Mouse (Mus musculus): ENCODE measurements around the gene Dip2a.

The Dip2a gene

GRCm38 (mm10) chr10:76300133-76300532, 45.0 kb downstream of the Dip2a start:
- no peak for DNase-seq

GRCm38 (mm10) chr10:76293222-76293621, 51.9 kb downstream of the Dip2a start:
- DNase-seq, result no peak

- no peak for DNase-seq
Measured at GRCm38 (mm10) chr10:76289936-76290671, 55.0 kb downstream of the Dip2a start.

GRCm38 (mm10) chr10:76289052-76289451, 56.0 kb downstream of the Dip2a start:
- DNase-seq, result no peak

GRCm38 (mm10) chr10:76288268-76288993, 56.7 kb downstream of the Dip2a start:
- no peak for DNase-seq

- DNase-seq, result no peak
Measured at GRCm38 (mm10) chr10:76278541-76279097, 66.5 kb downstream of the Dip2a start.

- no peak for DNase-seq
Measured at GRCm38 (mm10) chr10:76275256-76275655, 69.8 kb downstream of the Dip2a start.

GRCm38 (mm10) chr10:76271238-76271637, 73.9 kb downstream of the Dip2a start:
- no peak for DNase-seq

- no peak for DNase-seq
Measured at GRCm38 (mm10) chr10:76262431-76262830, 82.7 kb downstream of the Dip2a start.

GRCm38 (mm10) chr10:76261447-76261846, 83.6 kb downstream of the Dip2a start:
- DNase-seq, result no peak

GRCm38 (mm10) chr10:76260358-76261059, 84.6 kb downstream of the Dip2a start:
- DNase-seq, result no peak

- DNase-seq, result no peak
Measured at GRCm38 (mm10) chr10:76259566-76260232, 85.4 kb downstream of the Dip2a start.

GRCm38 (mm10) chr10:76257719-76258390, 87.2 kb downstream of the Dip2a start:
- no peak for DNase-seq

- no peak for DNase-seq
Measured at GRCm38 (mm10) chr10:76257231-76257630, 87.9 kb downstream of the Dip2a start.

- no peak for DNase-seq
Measured at GRCm38 (mm10) chr10:76255617-76256016, 89.5 kb downstream of the Dip2a start.

- no peak for DNase-seq
Measured at GRCm38 (mm10) chr10:76253536-76253935, 91.6 kb downstream of the Dip2a start, which contains the start of gene S100b. TSS of gene S100b (plus strand) at chr10:76253853.

- DNase-seq, result no peak
Measured at GRCm38 (mm10) chr10:76253079-76253478, 92.0 kb downstream of the Dip2a start.

GRCm38 (mm10) chr10:76250870-76251269, 94.2 kb downstream of the Dip2a start:
- DNase-seq, result no peak

GRCm38 (mm10) chr10:76248647-76248968, 96.5 kb downstream of the Dip2a start:
- DNase-seq, result no peak

- no peak for DNase-seq
Measured at GRCm38 (mm10) chr10:76247960-76248646, 97.0 kb downstream of the Dip2a start.

- DNase-seq, result no peak
Measured at GRCm38 (mm10) chr10:76246601-76247000, 98.5 kb downstream of the Dip2a start.

GRCm38 (mm10) chr10:76245106-76245505, 100.0 kb downstream of the Dip2a start:
- no peak for DNase-seq
